Mouse (Mus musculus): Measurements from ENCODE around the gene Plcl1. TPM values are rescaled to one million over a fixed set of nuclear protein-coding genes. Genes with fewer than 3 reads are reported as not detected.

Gene Plcl1
- 0.34 TPM for polyA plus RNA-seq (2014; fragmentation: Illumina TruSeq; extraction: RNeasy Lipid Tissue Mini Kit (QIAGEN cat#74804); ENCODE audit: low read depth, low replicate concordance)

GRCm38 (mm10) chr1:55405272-55406022 lies at the start of gene Plcl1:
Gene Plcl1, plus strand, starts transcription at chr1:55405921.

GRCm38 (mm10) chr1:55363044-55363565 lies 42.6 kb upstream of the Plcl1 start, which contains the start of gene Boll:
Gene Boll, minus strand, starts transcription at chr1:55363469.

Other genes starting within 250 kb of the Plcl1 start
- 0.24 TPM for gene Rftn2, start 179.1 kb upstream of the Plcl1 start, polyA plus RNA-seq (2014; fragmentation: Illumina TruSeq; extraction: RNeasy Lipid Tissue Mini Kit (QIAGEN cat#74804); ENCODE audit: low read depth, low replicate concordance)
- 1.2 TPM for gene Mars2, start 168.7 kb upstream of the Plcl1 start, polyA plus RNA-seq (2014; fragmentation: Illumina TruSeq; extraction: RNeasy Lipid Tissue Mini Kit (QIAGEN cat#74804); ENCODE audit: low read depth, low replicate concordance)
- not detected for gene Boll, start 42.5 kb upstream of the Plcl1 start, polyA plus RNA-seq (2014; fragmentation: Illumina TruSeq; extraction: RNeasy Lipid Tissue Mini Kit (QIAGEN cat#74804); ENCODE audit: low read depth, low replicate concordance)